Mouse (Mus musculus): Measurements from ENCODE around the gene Kif9.

Gene Kif9

DNA sequence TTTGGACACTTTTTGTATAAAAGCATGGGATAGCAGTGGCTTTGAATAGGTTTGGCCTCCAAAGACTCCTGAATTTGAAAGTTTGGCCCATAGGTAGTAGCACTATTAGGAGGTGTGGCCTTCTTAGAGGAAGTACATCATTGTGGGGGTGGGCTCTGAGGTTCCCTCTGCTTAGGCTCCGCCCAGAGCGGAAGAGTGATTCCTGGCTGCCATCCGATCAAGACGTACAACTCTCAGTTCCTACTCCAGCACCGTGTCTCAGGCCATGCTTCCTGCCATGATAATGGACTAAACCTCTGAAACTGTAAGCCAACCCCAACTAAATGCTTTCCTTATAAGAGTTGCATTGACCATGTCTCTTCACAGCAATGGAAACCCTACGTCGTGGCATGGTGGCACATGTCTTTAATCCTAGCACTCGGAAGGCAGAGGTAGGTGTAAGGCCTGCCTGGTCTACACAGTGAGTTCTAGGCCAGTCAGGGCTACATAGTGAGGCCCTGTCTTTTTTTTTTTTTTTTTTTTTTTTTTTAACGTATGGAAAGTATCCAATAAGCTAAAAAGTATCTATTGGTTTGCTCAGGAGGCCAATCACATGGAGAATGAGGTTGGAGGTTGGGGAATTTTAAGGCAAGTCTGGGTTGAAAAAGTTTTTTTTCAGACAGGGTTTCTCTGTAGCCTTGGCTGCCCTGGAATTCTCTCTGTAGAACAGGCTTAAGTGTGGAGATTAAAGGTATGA lies 52.4 kb downstream of the Kif9 start:
- DNase-seq (ENCODE audit: low spot score): peak; percentile 33

DNA sequence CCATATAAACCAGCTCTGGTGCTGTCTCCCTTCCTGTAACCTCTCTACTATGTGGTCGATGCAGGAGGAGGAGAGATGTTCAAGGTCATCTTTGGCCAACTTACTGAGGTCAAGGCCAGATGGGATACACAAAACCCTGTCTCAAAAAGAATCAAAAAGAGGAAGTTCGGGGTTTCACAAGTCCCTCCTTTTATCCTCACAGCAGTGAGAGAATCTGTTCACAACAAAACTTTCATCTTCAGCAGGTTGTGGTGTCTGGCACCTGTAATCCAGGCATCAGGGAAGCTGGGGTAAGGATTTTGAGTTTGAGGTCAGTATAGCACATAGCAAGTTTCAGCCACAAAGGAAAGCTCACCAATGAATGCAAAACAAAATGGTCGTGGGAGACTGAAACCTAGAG lies 53.9 kb downstream of the Kif9 start:
- DNase-seq (ENCODE audit: low spot score): no peak

DNA sequence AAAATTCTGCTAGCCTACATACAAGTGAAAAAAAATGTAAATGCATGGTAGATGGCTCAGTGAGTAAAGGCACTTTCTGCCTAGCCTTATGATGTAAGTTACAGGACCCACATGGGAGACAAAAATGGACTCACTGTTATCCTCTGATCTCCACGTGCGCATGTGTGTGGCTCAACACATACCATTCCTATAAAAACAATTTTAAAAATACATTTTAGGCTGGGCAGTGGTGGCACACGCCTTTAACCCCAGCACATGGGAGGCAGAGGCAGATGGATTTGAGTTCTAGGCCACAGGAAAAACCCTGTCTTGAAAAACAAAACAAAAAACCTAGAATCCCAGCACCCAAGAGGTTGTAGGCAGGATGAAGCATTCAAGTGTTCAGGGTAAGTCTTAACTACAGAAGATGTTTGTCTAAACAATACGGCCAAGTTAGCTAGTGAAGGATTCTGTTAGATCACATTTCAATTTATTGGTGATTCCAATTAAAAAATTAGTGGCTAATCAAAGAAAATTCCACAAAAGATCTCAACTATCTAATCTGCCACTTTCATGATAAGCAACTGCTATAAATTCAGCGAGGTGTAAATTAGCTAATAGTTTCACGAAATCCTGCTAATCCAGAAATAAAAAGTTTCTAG lies 54.5 kb downstream of the Kif9 start:
- peak; percentile 3 for DNase-seq (ENCODE audit: low spot score)

DNA sequence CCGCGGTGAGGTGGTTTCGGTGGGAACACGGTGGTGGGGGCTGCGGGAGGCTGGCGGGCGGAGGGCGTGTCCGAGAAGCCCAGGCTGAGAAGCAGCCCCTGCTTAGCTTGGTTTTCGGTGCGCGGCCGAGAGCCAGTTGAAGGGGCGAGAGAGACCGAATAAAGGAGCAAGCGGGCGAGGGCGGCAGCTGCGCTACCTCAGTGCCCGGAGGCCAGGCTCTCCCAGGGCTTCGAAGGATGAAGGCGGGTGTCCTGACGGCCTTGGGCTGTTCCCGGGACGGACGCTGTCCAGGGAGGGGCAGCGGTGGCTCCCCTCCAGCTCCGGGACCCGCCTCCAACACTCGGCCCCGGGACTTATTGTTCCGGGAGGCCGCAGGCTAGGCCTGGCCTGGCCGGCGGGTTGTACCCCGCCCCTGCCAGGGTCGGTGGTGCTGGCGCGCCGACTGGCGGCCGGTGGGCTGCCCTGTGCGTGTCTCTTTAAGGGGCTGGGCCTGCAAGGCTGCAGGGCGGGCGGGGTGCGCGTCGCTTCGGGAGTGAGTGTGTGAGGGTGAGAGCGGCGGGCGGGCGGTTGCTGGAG lies 55.2 kb downstream of the Kif9 start:
- DNase-seq (ENCODE audit: low spot score): peak; percentile 98

DNA sequence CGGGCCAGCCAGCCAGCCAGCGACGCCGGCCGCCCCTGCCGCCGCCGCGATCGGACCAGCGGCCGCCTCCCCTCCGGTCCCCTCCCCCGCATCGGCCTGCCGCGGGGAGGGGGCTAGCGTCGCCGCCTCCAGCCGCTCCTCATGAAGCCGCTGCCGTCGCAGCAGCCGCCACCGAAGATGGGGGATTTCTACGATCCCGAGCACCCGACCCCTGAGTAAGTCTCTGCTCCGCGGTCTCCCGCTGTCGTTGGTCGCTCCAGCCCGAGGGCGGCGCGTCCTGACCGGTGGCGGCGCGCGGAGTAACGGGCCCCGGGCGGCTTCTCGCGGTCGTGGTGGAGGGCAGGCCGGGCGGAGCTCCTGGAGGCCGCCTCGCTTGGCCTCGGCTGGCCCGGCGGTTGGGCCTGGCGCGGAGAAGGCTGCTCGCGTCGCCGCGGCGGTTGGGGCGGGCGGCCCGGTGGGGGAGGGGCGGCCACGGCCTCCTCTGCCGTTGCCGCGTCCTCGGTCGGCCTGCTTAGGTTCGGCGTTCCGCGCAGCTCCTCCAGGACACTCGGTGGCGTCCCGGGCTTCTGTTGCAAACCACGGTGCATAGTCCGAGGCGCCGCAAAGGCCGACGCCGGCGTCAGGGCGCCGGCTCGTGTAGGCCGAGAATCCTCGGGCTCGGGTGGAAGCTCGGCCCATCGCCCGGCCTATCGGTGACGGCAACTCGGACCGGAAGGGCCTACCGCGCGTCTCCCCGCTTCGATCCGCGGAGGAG lies 56.0 kb downstream of the Kif9 start, which contains the start of gene Setd2:
Setd2 (plus strand) TSS at position 60 of the 754 bp plus-strand sequence.
- DNase-seq (ENCODE audit: low spot score): no peak

DNA sequence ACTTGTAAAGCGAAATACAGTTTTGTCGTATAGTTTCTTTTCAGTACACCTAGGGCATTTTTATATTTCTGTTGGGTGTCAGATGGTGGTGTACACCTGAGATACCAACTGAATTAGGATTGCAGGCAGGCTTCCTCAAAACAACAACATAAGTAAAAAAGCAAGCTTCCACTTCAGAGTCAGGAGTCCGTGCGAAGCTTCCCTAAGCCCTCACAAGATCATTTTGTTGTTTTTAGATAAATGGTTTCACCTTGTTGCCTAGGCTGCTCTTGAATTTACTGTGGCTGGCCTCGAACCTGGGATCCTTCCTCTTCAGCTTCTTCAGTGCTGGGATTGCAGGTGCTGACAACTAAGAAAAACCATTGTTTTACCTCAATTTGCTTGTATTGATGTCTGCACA lies 56.9 kb downstream of the Kif9 start:
- DNase-seq (ENCODE audit: low spot score): peak; percentile 2

DNA sequence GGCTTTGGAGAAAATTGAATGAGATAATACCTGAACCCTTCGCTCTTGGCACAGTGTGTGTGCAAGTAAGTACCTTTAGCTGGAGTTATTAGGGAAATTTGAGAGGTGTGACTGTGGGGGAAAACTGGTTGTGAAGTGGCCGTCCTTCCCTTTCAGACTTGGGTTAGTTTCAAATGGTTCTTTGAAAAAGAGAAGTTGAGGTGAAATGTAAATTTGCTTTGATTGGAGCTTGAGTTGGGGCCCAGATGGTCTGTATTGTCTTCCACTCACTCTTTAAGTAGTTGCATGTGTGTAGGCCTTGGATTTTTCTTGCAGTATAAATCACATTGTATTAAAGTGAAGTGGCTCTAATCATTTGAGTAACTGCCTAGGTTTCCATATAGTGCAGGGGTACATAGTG lies 58.4 kb downstream of the Kif9 start:
- no peak for DNase-seq (ENCODE audit: low spot score)

DNA sequence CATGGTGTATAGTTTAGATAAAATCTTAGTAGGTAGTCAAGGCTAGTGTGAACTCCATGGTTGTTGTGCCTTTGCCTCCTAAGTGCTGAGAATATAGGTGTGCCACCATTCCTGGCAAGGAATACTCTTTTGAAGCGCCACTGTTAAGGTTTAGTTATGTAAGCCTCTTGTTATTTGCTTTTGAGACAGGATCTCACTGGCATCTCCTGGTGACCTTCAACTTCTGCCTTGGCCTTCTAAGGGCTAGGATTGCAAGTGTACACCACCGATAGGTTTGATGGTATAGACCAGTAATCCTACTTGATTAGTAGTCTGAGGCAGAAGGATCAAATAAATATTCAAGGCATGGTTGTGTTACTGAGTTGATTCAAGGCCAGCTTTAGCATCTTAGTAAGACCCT lies 59.9 kb downstream of the Kif9 start:
- DNase-seq (ENCODE audit: low spot score): no peak

DNA sequence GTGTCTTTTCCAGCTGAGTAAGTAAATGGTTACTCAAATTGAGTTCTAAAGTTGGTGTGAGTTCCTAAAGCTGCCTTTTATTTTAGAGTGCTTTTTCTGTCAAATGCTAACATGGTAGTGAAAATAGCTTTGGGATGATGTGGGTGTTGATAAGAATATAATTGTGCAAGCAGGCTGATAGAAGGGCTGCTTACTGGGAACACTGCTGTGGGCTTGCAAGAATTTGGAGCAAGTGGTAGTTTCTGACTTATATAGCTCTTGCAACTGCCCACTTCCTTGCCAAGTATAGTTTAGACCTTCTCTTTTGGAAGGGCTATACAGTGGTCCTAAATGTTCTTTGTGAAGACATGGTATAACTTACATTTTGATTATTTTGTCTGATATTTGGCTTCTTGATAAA lies 61.8 kb downstream of the Kif9 start:
- no peak for DNase-seq (ENCODE audit: low spot score)

DNA sequence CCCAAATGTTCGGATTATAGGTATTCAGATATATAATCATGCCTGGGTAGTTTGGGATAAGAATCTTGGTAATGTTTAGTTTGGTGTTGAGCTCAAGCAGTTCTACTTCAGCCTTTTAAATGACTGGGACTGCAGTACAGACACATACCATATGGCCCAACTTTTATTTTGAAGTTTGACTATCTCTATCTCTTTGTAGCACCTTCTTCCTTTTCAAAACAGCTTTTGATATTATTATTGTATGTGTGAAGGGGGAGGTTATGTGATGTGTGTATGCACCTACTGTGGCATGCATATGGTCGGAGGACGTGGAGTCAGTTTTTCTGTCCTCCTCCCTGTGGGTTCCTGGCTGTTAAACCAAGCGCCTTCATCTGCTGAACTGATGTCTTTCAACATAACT lies 65.2 kb downstream of the Kif9 start:
- DNase-seq (ENCODE audit: low spot score): no peak

DNA sequence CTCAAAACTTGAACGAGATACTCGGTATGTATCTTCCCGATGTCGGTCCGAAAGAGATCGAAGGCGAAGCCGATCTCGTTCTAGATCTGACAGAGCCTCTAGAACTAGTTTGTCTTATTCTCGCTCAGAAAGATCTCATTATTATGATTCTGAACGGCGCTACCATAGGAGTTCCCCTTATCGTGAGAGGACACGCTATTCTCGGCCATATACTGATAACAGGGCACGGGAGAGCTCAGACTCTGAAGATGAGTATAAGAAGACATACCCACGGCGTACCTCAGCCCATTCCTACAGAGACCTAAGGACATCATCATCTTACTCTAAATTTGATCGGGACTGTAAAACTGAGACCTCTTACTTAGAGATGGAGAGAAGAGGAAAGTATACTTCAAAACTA lies 71.5 kb downstream of the Kif9 start:
- no peak for DNase-seq (ENCODE audit: low spot score)

DNA sequence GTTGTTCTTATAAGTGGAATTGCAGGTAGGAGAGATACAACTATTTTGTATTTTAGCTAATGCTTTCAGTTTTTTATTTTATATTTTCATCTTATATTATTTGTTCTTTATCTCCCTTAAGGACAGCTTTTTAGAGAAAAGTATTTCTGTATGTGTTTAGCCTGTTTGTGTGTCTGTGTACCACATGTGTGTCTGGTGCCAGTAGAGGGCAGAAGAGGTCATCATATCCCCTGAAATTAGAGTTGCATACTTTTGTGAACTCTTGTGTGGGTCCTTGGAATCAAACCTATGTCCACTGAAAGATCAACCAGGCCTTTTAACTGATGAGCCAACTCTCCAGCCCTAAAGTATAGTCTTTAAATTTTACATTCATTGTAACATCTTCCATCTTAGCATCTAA lies 91.6 kb downstream of the Kif9 start:
- no peak for DNase-seq (ENCODE audit: low spot score)

Data from yolk sac, embryonic 10.5 days (tissue).